Mouse (Mus musculus): Measurements from ENCODE around the gene Ipo4. TPM values are rescaled to one million over a fixed set of nuclear protein-coding genes. Genes with fewer than 3 reads are reported as not detected.

Gene Ipo4
- polyA plus RNA-seq, 1 experiment from 2014 or later, result 68.4 TPM

DNA sequence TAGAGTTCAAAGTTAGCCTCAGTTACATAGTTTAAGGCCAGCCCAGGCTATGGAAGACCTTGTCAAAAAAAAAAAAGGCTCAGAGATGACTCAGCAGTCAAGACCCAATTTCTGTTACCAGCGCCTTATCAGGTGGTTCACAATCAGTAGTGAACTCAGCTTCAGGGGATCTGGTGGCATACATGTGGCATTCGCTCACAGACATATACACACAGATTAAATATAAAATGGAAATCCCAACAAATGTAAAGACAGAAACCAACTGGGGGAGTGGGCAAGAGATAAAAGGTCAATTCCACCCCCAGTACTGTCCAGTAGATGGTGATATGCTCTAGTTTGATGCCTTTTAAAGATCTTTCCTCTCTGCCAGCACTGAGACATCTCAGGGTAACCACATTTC lies 49.6 kb downstream of the Ipo4 start:
- H3K27me3 ChIP-seq (replicated peaks), result no peaks in the 10 kb centered on the region
- ATAC-seq (ENCODE audit: insufficient number of reproducible peaks, low FRiP score), result no peak
- H3K36me3 ChIP-seq, result peaks cover 27% of the 10 kb centered on the region
- no peak overlapping the region for H3K9ac ChIP-seq
- no peaks in the 10 kb centered on the region for H3K9me3 ChIP-seq (replicated peaks)
- H3K27ac ChIP-seq (ENCODE audit: poor library complexity, severe bottlenecking), result 0 out of 2 replicates have a peak overlapping the region, but pooled peaks have one; percentile 8
- no peak overlapping the region for H3K4me3 ChIP-seq
- H3K4me1 ChIP-seq (replicated peaks), result peaks cover 22% of the 10 kb centered on the region
- 74% methylated on average over 2 of the region's 2 CpGs for WGBS
- H3K4me2 ChIP-seq, result no peak overlapping the region

DNA sequence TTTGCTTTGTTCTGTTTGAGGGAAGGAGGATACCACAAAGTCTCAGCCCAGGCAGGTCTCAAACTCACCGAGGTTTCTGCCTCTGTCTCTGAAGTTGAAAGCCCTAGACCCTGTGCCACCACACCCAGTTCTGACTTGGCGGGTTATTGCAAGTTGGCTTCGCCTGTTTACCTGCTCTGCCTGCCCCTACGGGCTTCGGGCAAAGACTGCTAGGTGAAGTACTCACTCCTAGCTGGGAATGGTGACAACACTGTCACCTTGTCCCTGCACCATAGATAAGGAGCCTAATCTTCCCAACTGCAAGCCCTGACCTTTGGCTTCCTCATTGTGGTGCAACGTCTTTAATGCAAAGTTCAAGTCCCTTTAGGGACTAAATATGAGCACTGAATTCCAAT lies 50.2 kb downstream of the Ipo4 start:
- H3K9me3 ChIP-seq (replicated peaks), result no peaks in the 10 kb centered on the region
- H3K36me3 ChIP-seq, result peaks cover 33% of the 10 kb centered on the region
- peak overlapping the region; percentile 96 for H3K4me2 ChIP-seq
- 36% methylated on average over 6 of the region's 6 CpGs for WGBS
- H3K27me3 ChIP-seq (replicated peaks), result no peaks in the 10 kb centered on the region
- H3K4me3 ChIP-seq, result 0 out of 2 replicates have a peak overlapping the region, but pooled peaks have one; percentile 72
- peak; percentile 44; the same call in 1 of the 2 replicates for ATAC-seq (ENCODE audit: insufficient number of reproducible peaks, low FRiP score)
- peak overlapping the region; percentile 7; the same call in 1 of the 2 replicates for H3K27ac ChIP-seq (ENCODE audit: poor library complexity, severe bottlenecking)
- no peak overlapping the region for H3K9ac ChIP-seq
- H3K4me1 ChIP-seq (replicated peaks), result peaks cover 22% of the 10 kb centered on the region

- Histone ChIP-seq H3K9me3 (replicated peaks) (no peaks in the 10 kb centered on the region), H3K9ac (peak within 1 kb of the TSS; percentile 79), H3K4me1 (replicated peaks) (peaks cover 17% of the 10 kb centered on the region), H3K4me2 (peak within 1 kb of the TSS; percentile 96), H3K36me3 (peaks cover 39% of the 10 kb centered on the region), H3K27me3 (replicated peaks) (no peaks in the 10 kb centered on the region), H3K27ac (ENCODE audit: poor library complexity, severe bottlenecking) (peak within 1 kb of the TSS; percentile 81), H3K4me3 (peak within 1 kb of the TSS; percentile 72)
- WGBS, result under 1% methylated on average over 43 of the region's 43 CpGs
- peak; percentile 90 for ATAC-seq (ENCODE audit: insufficient number of reproducible peaks, low FRiP score)
Observed at GRCm38 (mm10) chr14:55584702-55585565, 50.8 kb downstream of the Ipo4 start, which contains the start of gene Emc9. TSS of gene Emc9 (minus strand) at chr14:55585302.

DNA sequence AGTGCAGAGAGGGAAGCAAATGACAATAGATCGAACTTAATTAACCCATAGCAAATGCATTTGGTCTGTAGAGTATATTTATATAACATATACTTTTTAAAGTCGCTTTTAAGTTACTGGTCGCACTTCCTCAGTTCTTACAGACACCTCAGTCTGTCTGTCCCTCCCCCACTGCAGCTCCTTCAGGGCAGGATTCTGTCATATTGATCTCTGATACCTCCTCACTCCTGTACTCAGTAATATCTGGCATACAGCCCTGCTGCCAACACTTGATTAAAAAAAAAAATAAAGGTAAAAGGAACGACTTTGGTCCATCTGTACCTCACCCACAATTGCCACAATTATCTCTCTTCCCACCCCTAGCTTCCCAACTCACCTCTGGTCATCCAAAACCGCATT lies 51.5 kb downstream of the Ipo4 start:
- peak overlapping the region; percentile 81; the same call in 1 of the 2 replicates for H3K27ac ChIP-seq (ENCODE audit: poor library complexity, severe bottlenecking)
- H3K4me3 ChIP-seq, result peak overlapping the region; percentile 72
- H3K9ac ChIP-seq, result peak overlapping the region; percentile 79; the same call in 1 of the 2 replicates
- no peaks in the 10 kb centered on the region for H3K27me3 ChIP-seq (replicated peaks)
- 33% methylated on average over 5 of the region's 5 CpGs for WGBS
- no peaks in the 10 kb centered on the region for H3K9me3 ChIP-seq (replicated peaks)
- peaks cover 44% of the 10 kb centered on the region for H3K36me3 ChIP-seq
- no peak for ATAC-seq (ENCODE audit: insufficient number of reproducible peaks, low FRiP score)
- peak overlapping the region; percentile 96 for H3K4me2 ChIP-seq
- peaks cover 20% of the 10 kb centered on the region for H3K4me1 ChIP-seq (replicated peaks)

GRCm38 (mm10) chr14:55581981-55582681 lies 53.6 kb downstream of the Ipo4 start:
- H3K9me3 ChIP-seq (replicated peaks), result no peaks in the 10 kb centered on the region
- H3K9ac ChIP-seq, result no peak overlapping the region
- no peak for ATAC-seq (ENCODE audit: insufficient number of reproducible peaks, low FRiP score)
- H3K4me3 ChIP-seq, result no peak overlapping the region
- H3K27me3 ChIP-seq (replicated peaks), result no peaks in the 10 kb centered on the region
- no peak overlapping the region for H3K4me2 ChIP-seq
- H3K27ac ChIP-seq (ENCODE audit: poor library complexity, severe bottlenecking), result no peak overlapping the region
- H3K36me3 ChIP-seq, result peaks cover 35% of the 10 kb centered on the region
- peaks cover 34% of the 10 kb centered on the region for H3K4me1 ChIP-seq (replicated peaks)
- 75% methylated on average over 9 of the region's 9 CpGs for WGBS

DNA sequence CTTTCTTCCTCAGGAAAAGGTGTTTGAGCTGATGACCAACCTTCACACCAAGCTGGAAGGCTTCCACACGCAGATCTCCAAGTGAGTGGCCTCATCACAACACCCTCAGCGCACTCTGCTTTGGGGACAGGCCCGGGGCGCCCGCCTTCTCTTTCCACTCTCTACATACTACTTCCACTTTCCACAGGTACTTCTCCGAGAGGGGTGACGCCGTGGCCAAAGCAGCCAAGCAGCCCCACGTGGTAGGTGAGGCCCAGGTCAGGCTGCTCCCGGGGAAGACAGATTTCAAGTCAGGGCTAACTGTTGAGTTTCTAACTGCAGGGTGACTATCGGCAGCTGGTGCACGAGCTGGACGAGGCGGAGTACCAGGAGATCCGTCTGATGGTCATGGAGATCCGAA lies 55.0 kb downstream of the Ipo4 start:
- no peaks in the 10 kb centered on the region for H3K27me3 ChIP-seq (replicated peaks)
- H3K9me3 ChIP-seq (replicated peaks), result no peaks in the 10 kb centered on the region
- no peak overlapping the region for H3K27ac ChIP-seq (ENCODE audit: poor library complexity, severe bottlenecking)
- H3K9ac ChIP-seq, result no peak overlapping the region
- H3K4me1 ChIP-seq (replicated peaks), result peaks cover 38% of the 10 kb centered on the region
- 93% methylated on average over 16 of the region's 16 CpGs for WGBS
- no peak for ATAC-seq (ENCODE audit: insufficient number of reproducible peaks, low FRiP score)
- H3K36me3 ChIP-seq, result peaks cover 31% of the 10 kb centered on the region
- H3K4me2 ChIP-seq, result no peak overlapping the region
- no peak overlapping the region for H3K4me3 ChIP-seq

- no peak overlapping the region for H3K9ac ChIP-seq
- H3K36me3 ChIP-seq, result peaks cover 31% of the 10 kb centered on the region
- WGBS, result 86% methylated on average over 23 of the region's 23 CpGs
- ATAC-seq (ENCODE audit: insufficient number of reproducible peaks, low FRiP score), result no peak
- H3K4me2 ChIP-seq, result peak overlapping the region; percentile 87
- H3K9me3 ChIP-seq (replicated peaks), result no peaks in the 10 kb centered on the region
- H3K27ac ChIP-seq (ENCODE audit: poor library complexity, severe bottlenecking), result no peak overlapping the region
- no peak overlapping the region for H3K4me3 ChIP-seq
- peaks cover 42% of the 10 kb centered on the region for H3K4me1 ChIP-seq (replicated peaks)
- H3K27me3 ChIP-seq (replicated peaks), result no peaks in the 10 kb centered on the region
Observed at GRCm38 (mm10) chr14:55579511-55580496, 56.0 kb downstream of the Ipo4 start.

- no peaks in the 10 kb centered on the region for H3K27me3 ChIP-seq (replicated peaks)
- H3K4me2 ChIP-seq, result peak overlapping the region; percentile 87
- H3K9me3 ChIP-seq (replicated peaks), result no peaks in the 10 kb centered on the region
- H3K27ac ChIP-seq (ENCODE audit: poor library complexity, severe bottlenecking), result peak overlapping the region; percentile 90
- 22% methylated on average over 6 of the region's 6 CpGs for WGBS
- peak overlapping the region; percentile 86 for H3K4me3 ChIP-seq
- peaks cover 43% of the 10 kb centered on the region for H3K4me1 ChIP-seq (replicated peaks)
- peak; percentile 44; the same call in 1 of the 2 replicates for ATAC-seq (ENCODE audit: insufficient number of reproducible peaks, low FRiP score)
- peak overlapping the region; percentile 96 for H3K9ac ChIP-seq
- H3K36me3 ChIP-seq, result peaks cover 31% of the 10 kb centered on the region
Observed at GRCm38 (mm10) chr14:55578668-55579269, 57.0 kb downstream of the Ipo4 start.

GRCm38 (mm10) chr14:55577871-55578667 lies 57.7 kb downstream of the Ipo4 start, which contains the start of gene Psme1:
TSS of gene Psme1 (plus strand) at chr14:55578123.
- H3K4me2 ChIP-seq, result peak within 1 kb of the TSS; percentile 87
- H3K27me3 ChIP-seq (replicated peaks), result no peaks in the 10 kb centered on the region
- ATAC-seq (ENCODE audit: insufficient number of reproducible peaks, low FRiP score), result peak; percentile 79
- peaks cover 28% of the 10 kb centered on the region for H3K36me3 ChIP-seq
- WGBS, result under 1% methylated on average over 32 of the region's 32 CpGs
- peak within 1 kb of the TSS; percentile 86 for H3K4me3 ChIP-seq
- peak within 1 kb of the TSS; percentile 90 for H3K27ac ChIP-seq (ENCODE audit: poor library complexity, severe bottlenecking)
- no peaks in the 10 kb centered on the region for H3K9me3 ChIP-seq (replicated peaks)
- peak within 1 kb of the TSS; percentile 96 for H3K9ac ChIP-seq
- H3K4me1 ChIP-seq (replicated peaks), result peaks cover 43% of the 10 kb centered on the region
